Mouse (Mus musculus): ENCODE results near the gene Ghrhr.
A peak's percentile ranks its signal among the peaks of the same experiment; 100 is the strongest.

- no peak for TF ChIP-seq POLR2A (IDR thresholded peaks at IDR 0.05; ENCODE audit: extremely low read depth, insufficient read depth, low read length)
- TF ChIP-seq CTCF (IDR thresholded peaks at IDR 0.05; ENCODE audit: low read depth, low read length): peak; percentile 59; the same call in 1 of the 2 replicates
Observed at GRCm38 (mm10) chr6:55379641-55380335, 3.7 kb downstream of the Ghrhr start.
